Mouse (Mus musculus): ENCODE data around the gene Trim2. TPM values are rescaled to one million over a fixed set of nuclear protein-coding genes. Genes with fewer than 3 reads are reported as not detected.
A peak's percentile ranks its signal among the peaks of the same experiment; 100 is the strongest.

Trim2 gene
- polyA plus RNA-seq, 1 experiment from 2014 or later: 25.5 TPM

GRCm38 (mm10) chr3:84324478-84324877, 17.8 kb upstream of the Trim2 start:
- ATAC-seq (ENCODE audit: low FRiP score, low TSS enrichment): peak; percentile 77; the same call in 1 of the 2 replicates
- no peak overlapping the region for H3K4me3 ChIP-seq (ENCODE audit: low read length)
- no peaks in the 10 kb centered on the region for H3K27me3 ChIP-seq (ENCODE audit: insufficient read depth, low read length)
- 20% methylated on average over 3 of the region's 3 CpGs for WGBS
- no peak overlapping the region for H3K9ac ChIP-seq (replicated peaks; ENCODE audit: low read length)
- no peaks in the 10 kb centered on the region for H3K36me3 ChIP-seq (ENCODE audit: insufficient read depth, low read length)
- H3K4me2 ChIP-seq (replicated peaks; ENCODE audit: low read depth, low read length): 0 out of 2 replicates have a peak overlapping the region, but pooled peaks have one; percentile 22
- peak overlapping the region; percentile 73 for H3K27ac ChIP-seq (ENCODE audit: low read length)
- H3K9me3 ChIP-seq (ENCODE audit: low read length): no peaks in the 10 kb centered on the region
- H3K4me1 ChIP-seq (ENCODE audit: insufficient read depth, low read length): peaks cover 16% of the 10 kb centered on the region

GRCm38 (mm10) chr3:84324000-84324399, 17.3 kb upstream of the Trim2 start:
- Histone ChIP-seq H3K4me2 (replicated peaks; ENCODE audit: low read depth, low read length) (0 out of 2 replicates have a peak overlapping the region, but pooled peaks have one; percentile 22), H3K4me3 (ENCODE audit: low read length) (no peak overlapping the region), H3K36me3 (ENCODE audit: insufficient read depth, low read length) (no peaks in the 10 kb centered on the region), H3K4me1 (ENCODE audit: insufficient read depth, low read length) (peaks cover 16% of the 10 kb centered on the region), H3K9me3 (ENCODE audit: low read length) (no peaks in the 10 kb centered on the region), H3K27ac (ENCODE audit: low read length) (peak overlapping the region; percentile 73), H3K27me3 (ENCODE audit: insufficient read depth, low read length) (no peaks in the 10 kb centered on the region), H3K9ac (replicated peaks; ENCODE audit: low read length) (no peak overlapping the region)
- 33% methylated on average over 6 of the region's 6 CpGs for WGBS
- ATAC-seq (ENCODE audit: low FRiP score, low TSS enrichment): peak; percentile 80; the same call in 1 of the 2 replicates

- 81% methylated on average over 3 of the region's 3 CpGs for WGBS
- Histone ChIP-seq H3K9ac (replicated peaks; ENCODE audit: low read length) (no peak overlapping the region), H3K9me3 (ENCODE audit: low read length) (no peaks in the 10 kb centered on the region), H3K4me2 (replicated peaks; ENCODE audit: low read depth, low read length) (no peak overlapping the region), H3K27ac (ENCODE audit: low read length) (no peak overlapping the region), H3K36me3 (ENCODE audit: insufficient read depth, low read length) (no peaks in the 10 kb centered on the region), H3K4me1 (ENCODE audit: insufficient read depth, low read length) (peaks cover 9% of the 10 kb centered on the region), H3K27me3 (ENCODE audit: insufficient read depth, low read length) (no peaks in the 10 kb centered on the region), H3K4me3 (ENCODE audit: low read length) (no peak overlapping the region)
- ATAC-seq (ENCODE audit: low FRiP score, low TSS enrichment): no peak
Observed at GRCm38 (mm10) chr3:84319504-84319903, 12.8 kb upstream of the Trim2 start.

GRCm38 (mm10) chr3:84318865-84319264, 12.2 kb upstream of the Trim2 start:
- no peak overlapping the region for H3K27ac ChIP-seq (ENCODE audit: low read length)
- no peaks in the 10 kb centered on the region for H3K27me3 ChIP-seq (ENCODE audit: insufficient read depth, low read length)
- peaks cover 3% of the 10 kb centered on the region; the same call in 1 of the 2 replicates for H3K4me1 ChIP-seq (ENCODE audit: insufficient read depth, low read length)
- H3K36me3 ChIP-seq (ENCODE audit: insufficient read depth, low read length): no peaks in the 10 kb centered on the region
- H3K9ac ChIP-seq (replicated peaks; ENCODE audit: low read length): no peak overlapping the region
- no peak for ATAC-seq (ENCODE audit: low FRiP score, low TSS enrichment)
- no peaks in the 10 kb centered on the region for H3K9me3 ChIP-seq (ENCODE audit: low read length)
- 87% methylated on average over 4 of the region's 4 CpGs for WGBS
- H3K4me3 ChIP-seq (ENCODE audit: low read length): no peak overlapping the region
- H3K4me2 ChIP-seq (replicated peaks; ENCODE audit: low read depth, low read length): no peak overlapping the region

GRCm38 (mm10) chr3:84314651-84315191, 8.0 kb upstream of the Trim2 start:
- H3K27me3 ChIP-seq (ENCODE audit: insufficient read depth, low read length): 0 out of 2 replicates have a peak, but pooled peaks cover 2% of the 10 kb centered on the region
- H3K36me3 ChIP-seq (ENCODE audit: insufficient read depth, low read length): no peaks in the 10 kb centered on the region
- no peaks in the 10 kb centered on the region for H3K9me3 ChIP-seq (ENCODE audit: low read length)
- peak; percentile 72 for ATAC-seq (ENCODE audit: low FRiP score, low TSS enrichment)
- no peaks in the 10 kb centered on the region; the same call in 1 of the 2 replicates for H3K4me1 ChIP-seq (ENCODE audit: insufficient read depth, low read length)
- WGBS: 37% methylated on average over 8 of the region's 8 CpGs
- H3K4me3 ChIP-seq (ENCODE audit: low read length): no peak overlapping the region
- 0 out of 2 replicates have a peak overlapping the region, but pooled peaks have one; percentile 39 for H3K27ac ChIP-seq (ENCODE audit: low read length)
- peak overlapping the region; percentile 24; the same call in 1 of the 2 replicates for H3K4me2 ChIP-seq (replicated peaks; ENCODE audit: low read depth, low read length)
- H3K9ac ChIP-seq (replicated peaks; ENCODE audit: low read length): peak overlapping the region; percentile 53; the same call in 1 of the 2 replicates

GRCm38 (mm10) chr3:84313801-84314541, 7.3 kb upstream of the Trim2 start:
- no peak overlapping the region for H3K9ac ChIP-seq (replicated peaks; ENCODE audit: low read length)
- H3K4me2 ChIP-seq (replicated peaks; ENCODE audit: low read depth, low read length): no peak overlapping the region
- no peaks in the 10 kb centered on the region for H3K36me3 ChIP-seq (ENCODE audit: insufficient read depth, low read length)
- 77% methylated on average over 6 of the region's 6 CpGs for WGBS
- 0 out of 2 replicates have a peak, but pooled peaks cover 2% of the 10 kb centered on the region for H3K27me3 ChIP-seq (ENCODE audit: insufficient read depth, low read length)
- no peak overlapping the region for H3K4me3 ChIP-seq (ENCODE audit: low read length)
- H3K9me3 ChIP-seq (ENCODE audit: low read length): no peaks in the 10 kb centered on the region
- ATAC-seq (ENCODE audit: low FRiP score, low TSS enrichment): peak; percentile 44; the same call in 1 of the 2 replicates
- H3K27ac ChIP-seq (ENCODE audit: low read length): no peak overlapping the region
- H3K4me1 ChIP-seq (ENCODE audit: insufficient read depth, low read length): no peaks in the 10 kb centered on the region; the same call in 1 of the 2 replicates

- H3K4me2 ChIP-seq (replicated peaks; ENCODE audit: low read depth, low read length): no peak overlapping the region
- peak; percentile 40; the same call in 1 of the 2 replicates for ATAC-seq (ENCODE audit: low FRiP score, low TSS enrichment)
- H3K4me1 ChIP-seq (ENCODE audit: insufficient read depth, low read length): no peaks in the 10 kb centered on the region; the same call in 1 of the 2 replicates
- no peak overlapping the region for H3K27ac ChIP-seq (ENCODE audit: low read length)
- 50% methylated on average over 18 of the region's 18 CpGs for WGBS
- no peaks in the 10 kb centered on the region for H3K36me3 ChIP-seq (ENCODE audit: insufficient read depth, low read length)
- H3K9me3 ChIP-seq (ENCODE audit: low read length): no peaks in the 10 kb centered on the region
- H3K4me3 ChIP-seq (ENCODE audit: low read length): no peak overlapping the region
- H3K27me3 ChIP-seq (ENCODE audit: insufficient read depth, low read length): 0 out of 2 replicates have a peak, but pooled peaks cover 2% of the 10 kb centered on the region
- H3K9ac ChIP-seq (replicated peaks; ENCODE audit: low read length): no peak overlapping the region
Observed at GRCm38 (mm10) chr3:84313003-84313800, 6.5 kb upstream of the Trim2 start.

- ATAC-seq (ENCODE audit: low FRiP score, low TSS enrichment): no peak
- H3K36me3 ChIP-seq (ENCODE audit: insufficient read depth, low read length): no peaks in the 10 kb centered on the region
- WGBS: 83% methylated on average over 5 of the region's 5 CpGs
- H3K27ac ChIP-seq (ENCODE audit: low read length): no peak overlapping the region
- H3K27me3 ChIP-seq (ENCODE audit: insufficient read depth, low read length): 0 out of 2 replicates have a peak, but pooled peaks cover 2% of the 10 kb centered on the region
- no peak overlapping the region for H3K4me3 ChIP-seq (ENCODE audit: low read length)
- H3K4me1 ChIP-seq (ENCODE audit: insufficient read depth, low read length): no peaks in the 10 kb centered on the region; the same call in 1 of the 2 replicates
- H3K9me3 ChIP-seq (ENCODE audit: low read length): no peaks in the 10 kb centered on the region
- H3K4me2 ChIP-seq (replicated peaks; ENCODE audit: low read depth, low read length): no peak overlapping the region
- H3K9ac ChIP-seq (replicated peaks; ENCODE audit: low read length): no peak overlapping the region
Observed at GRCm38 (mm10) chr3:84312326-84312725, 5.6 kb upstream of the Trim2 start.

GRCm38 (mm10) chr3:84307516-84307915, 839 bp upstream of the Trim2 start:
- H3K9ac ChIP-seq (replicated peaks; ENCODE audit: low read length): no peak overlapping the region
- WGBS: 76% methylated on average over 5 of the region's 5 CpGs
- peaks cover 15% of the 10 kb centered on the region for H3K4me1 ChIP-seq (ENCODE audit: insufficient read depth, low read length)
- H3K4me3 ChIP-seq (ENCODE audit: low read length): no peak overlapping the region
- no peak overlapping the region for H3K27ac ChIP-seq (ENCODE audit: low read length)
- no peak for ATAC-seq (ENCODE audit: low FRiP score, low TSS enrichment)
- H3K36me3 ChIP-seq (ENCODE audit: insufficient read depth, low read length): no peaks in the 10 kb centered on the region
- H3K27me3 ChIP-seq (ENCODE audit: insufficient read depth, low read length): peaks cover 29% of the 10 kb centered on the region
- H3K9me3 ChIP-seq (ENCODE audit: low read length): no peaks in the 10 kb centered on the region
- no peak overlapping the region for H3K4me2 ChIP-seq (replicated peaks; ENCODE audit: low read depth, low read length)
